Mouse (Mus musculus) granulocyte monocyte progenitor cell, adult 5-6 weeks (primary cell): ENCODE data around the gene Arhgap31. TPM values are rescaled to one million over a fixed set of nuclear protein-coding genes. Genes with fewer than 3 reads are reported as not detected.

Experiments used
- ATAC-seq: replicated peaks from 2 replicates; pipeline ENCODE4 v1.8.0; 2016; ENCODE audit warnings: mild to moderate bottlenecking, moderate TSS enrichment, inconsistent platforms; ENCODE audit not compliant: poor library complexity, severe bottlenecking
- total RNA-seq, 2 experiments: library from RNA; stranded (forward) in 1 of 2; stranded (reverse) in 1 of 2; fragments of 200-712, 200-1000 nt in 1 of 2; fragments of >200 nt in 1 of 2; fragmentation: Nextera tagmentation in 1 of 2; gene quantifications; 2 replicates each; pipeline ENCODE4 v1.2.3; 2014 to 2017

The Arhgap31 gene
- total RNA-seq (2014; fragmentation: Nextera tagmentation) (17.4 and 18.3 TPM in 2 replicates), total RNA-seq (2017) (6.5 and 7.7 TPM in 2 replicates)

- ATAC-seq: peak; percentile 58
Observed at GRCm38 (mm10) chr16:38712581-38713403, at the start of gene Arhgap31. Arhgap31 (minus strand) TSS chr16:38713274.

- ATAC-seq: no peak
Observed at GRCm38 (mm10) chr16:38762401-38762800, 49.3 kb upstream of the Arhgap31 start.

- ATAC-seq: no peak
Observed at GRCm38 (mm10) chr16:38761972-38762371, 48.9 kb upstream of the Arhgap31 start.

GRCm38 (mm10) chr16:38760834-38761375, 47.8 kb upstream of the Arhgap31 start:
- peak; percentile 43 for ATAC-seq

GRCm38 (mm10) chr16:38760239-38760638, 47.2 kb upstream of the Arhgap31 start:
- no peak for ATAC-seq

GRCm38 (mm10) chr16:38758104-38758861, 45.2 kb upstream of the Arhgap31 start:
- ATAC-seq: peak; percentile 86

GRCm38 (mm10) chr16:38757626-38758025, 44.6 kb upstream of the Arhgap31 start:
- ATAC-seq: no peak

GRCm38 (mm10) chr16:38756572-38756971, 43.5 kb upstream of the Arhgap31 start:
- no peak for ATAC-seq

- ATAC-seq: no peak
Observed at GRCm38 (mm10) chr16:38756177-38756503, 43.1 kb upstream of the Arhgap31 start.

GRCm38 (mm10) chr16:38755452-38756176, 42.5 kb upstream of the Arhgap31 start:
- ATAC-seq: no peak

GRCm38 (mm10) chr16:38753631-38754030, 40.6 kb upstream of the Arhgap31 start:
- ATAC-seq: no peak

- ATAC-seq: no peak
Observed at GRCm38 (mm10) chr16:38750803-38751202, 37.7 kb upstream of the Arhgap31 start.

- no peak for ATAC-seq
Observed at GRCm38 (mm10) chr16:38743941-38744673, 31.0 kb upstream of the Arhgap31 start.

- peak; percentile 70 for ATAC-seq
Observed at GRCm38 (mm10) chr16:38742659-38743131, 29.6 kb upstream of the Arhgap31 start.

- peak; percentile 79 for ATAC-seq
Observed at GRCm38 (mm10) chr16:38742113-38742658, 29.1 kb upstream of the Arhgap31 start, which contains the start of gene B4galt4. B4galt4 (plus strand) TSS chr16:38742264.

- peak; percentile 57 for ATAC-seq
Observed at GRCm38 (mm10) chr16:38741204-38741903, 28.3 kb upstream of the Arhgap31 start.

GRCm38 (mm10) chr16:38730921-38731320, 17.8 kb upstream of the Arhgap31 start:
- ATAC-seq: peak; percentile 87

GRCm38 (mm10) chr16:38729610-38730288, 16.7 kb upstream of the Arhgap31 start:
- ATAC-seq: peak; percentile 80
